7 mouse cellular contexts compared by ENCODE assay signal in genomic region chrX:136992978-136993547, GRCm38 (mm10). TPM values are rescaled to one million over a fixed set of nuclear protein-coding genes. Genes with fewer than 3 reads are reported as not detected.
A peak's percentile ranks its signal among the peaks of the same experiment; 100 is the strongest.
DNase-seq lines count a peak whose midpoint lies in the region; ATAC-seq and TF ChIP-seq lines count a peak whose summit lies in the region.

TSS of gene Zcchc18 (plus strand) at chrX:136993155.

- H3K9ac ChIP-seq in embryonic facial prominence, embryonic 11.5 days (replicated peaks; ENCODE audit: low read length), result peak within 1 kb of the TSS; percentile 51
- 0 out of 2 replicates have a peak within 1 kb of the TSS, but pooled peaks have one; percentile 4 for H3K9ac ChIP-seq in kidney, embryonic 15.5 days
- H3K9ac ChIP-seq in limb, embryonic 14.5 days (ENCODE audit: low read depth, low read length, severe bottlenecking), result peak within 1 kb of the TSS; percentile 47
- peak within 1 kb of the TSS; percentile 65 for H3K9ac ChIP-seq in midbrain, embryonic 15.5 days

- no peaks in the 10 kb centered on the region for H3K4me1 ChIP-seq in embryonic facial prominence, embryonic 11.5 days (ENCODE audit: control insufficient read depth, insufficient read depth, low read length)
- H3K4me1 ChIP-seq in heart, embryonic 10.5 days, result no peaks in the 10 kb centered on the region
- H3K4me1 ChIP-seq in kidney, embryonic 15.5 days, result no peaks in the 10 kb centered on the region
- H3K4me1 ChIP-seq in limb, embryonic 14.5 days (ENCODE audit: control insufficient read depth, insufficient read depth, low read length), result no peaks in the 10 kb centered on the region
- H3K4me1 ChIP-seq in midbrain, embryonic 15.5 days, result peaks cover 17% of the 10 kb centered on the region

- no peaks in the 10 kb centered on the region for H3K9me3 ChIP-seq in embryonic facial prominence, embryonic 11.5 days (replicated peaks; ENCODE audit: control insufficient read depth, low read length)
- H3K9me3 ChIP-seq in heart, embryonic 10.5 days, result no peaks in the 10 kb centered on the region
- no peaks in the 10 kb centered on the region for H3K9me3 ChIP-seq in kidney, embryonic 15.5 days (replicated peaks)
- no peaks in the 10 kb centered on the region for H3K9me3 ChIP-seq in limb, embryonic 14.5 days (ENCODE audit: control insufficient read depth, low read length)
- no peaks in the 10 kb centered on the region for H3K9me3 ChIP-seq in midbrain, embryonic 15.5 days

- H3K4me3 ChIP-seq in embryonic facial prominence, embryonic 11.5 days (ENCODE audit: low read depth, low read length), result peak within 1 kb of the TSS; percentile 39
- H3K4me3 ChIP-seq in heart, embryonic 10.5 days, result peak within 1 kb of the TSS; percentile 52
- peak within 1 kb of the TSS; percentile 47 for H3K4me3 ChIP-seq in kidney, embryonic 15.5 days (replicated peaks)
- peak within 1 kb of the TSS; percentile 36 for H3K4me3 ChIP-seq in limb, embryonic 14.5 days (replicated peaks; ENCODE audit: low read length)
- H3K4me3 ChIP-seq in midbrain, embryonic 15.5 days, result peak within 1 kb of the TSS; percentile 54

- peak; percentile 52 to 61 for DNase-seq in adrenal gland, postnatal 36 days
- DNase-seq in embryonic facial prominence, embryonic 11.5 days (ENCODE audit: low spot score), result peak; percentile 84
- DNase-seq in heart, embryonic 10.5 days (ENCODE audit: low spot score), result peak; percentile 79
- DNase-seq in limb, embryonic 14.5 days (ENCODE audit: low spot score), result peak; percentile 70
- peak; percentile 10 to 58 for DNase-seq in spleen, postnatal 10 days (ENCODE audit: low spot score in 2 of 2)

- H3K27me3 ChIP-seq in embryonic facial prominence, embryonic 11.5 days (ENCODE audit: control insufficient read depth, insufficient read depth, low read length), result no peaks in the 10 kb centered on the region
- peaks cover 43% of the 10 kb centered on the region for H3K27me3 ChIP-seq in heart, embryonic 10.5 days (ENCODE audit: insufficient read depth, poor library complexity, severe bottlenecking)
- H3K27me3 ChIP-seq in kidney, embryonic 15.5 days, result peaks cover 57% of the 10 kb centered on the region
- H3K27me3 ChIP-seq in limb, embryonic 14.5 days (ENCODE audit: control insufficient read depth, insufficient read depth, low read length), result peaks cover 10% of the 10 kb centered on the region; the same call in 1 of the 2 replicates
- no peaks in the 10 kb centered on the region for H3K27me3 ChIP-seq in midbrain, embryonic 15.5 days (replicated peaks)

- 12% methylated on average over 26 of the region's 26 CpGs for WGBS in embryonic facial prominence, embryonic 11.5 days
- 11% methylated on average over 26 of the region's 26 CpGs for WGBS in heart, embryonic 10.5 days
- 17% methylated on average over 25 of the region's 26 CpGs for WGBS in kidney, embryonic 15.5 days
- 19% methylated on average over 26 of the region's 26 CpGs for WGBS in limb, embryonic 14.5 days
- WGBS in midbrain, embryonic 15.5 days, result 15% methylated on average over 26 of the region's 26 CpGs

- H3K36me3 ChIP-seq in embryonic facial prominence, embryonic 11.5 days (replicated peaks; ENCODE audit: control insufficient read depth, insufficient read depth, low read depth, low read length), result no peaks in the 10 kb centered on the region
- H3K36me3 ChIP-seq in heart, embryonic 10.5 days, result no peaks in the 10 kb centered on the region
- no peaks in the 10 kb centered on the region for H3K36me3 ChIP-seq in kidney, embryonic 15.5 days
- no peaks in the 10 kb centered on the region for H3K36me3 ChIP-seq in limb, embryonic 14.5 days (ENCODE audit: control insufficient read depth, insufficient read depth, low read length)
- no peaks in the 10 kb centered on the region for H3K36me3 ChIP-seq in midbrain, embryonic 15.5 days (replicated peaks)

- peak within 1 kb of the TSS; percentile 57 for H3K4me2 ChIP-seq in embryonic facial prominence, embryonic 11.5 days (ENCODE audit: low read depth, low read length)
- H3K4me2 ChIP-seq in kidney, embryonic 15.5 days, result peak within 1 kb of the TSS; percentile 68
- H3K4me2 ChIP-seq in limb, embryonic 14.5 days (replicated peaks; ENCODE audit: low read depth, low read length, severe bottlenecking), result peak within 1 kb of the TSS; percentile 52
- H3K4me2 ChIP-seq in midbrain, embryonic 15.5 days, result peak within 1 kb of the TSS; percentile 51

- TF ChIP-seq POLR2A in limb, embryonic 14.5 days (IDR thresholded peaks at IDR 0.05; ENCODE audit: borderline replicate concordance, extremely low read depth, insufficient read depth, insufficient read length), result no peak

- H3K27ac ChIP-seq in embryonic facial prominence, embryonic 11.5 days (replicated peaks; ENCODE audit: low read depth, low read length), result 0 out of 2 replicates have a peak within 1 kb of the TSS, but pooled peaks have one; percentile 13
- H3K27ac ChIP-seq in heart, embryonic 10.5 days, result no peak within 1 kb of the TSS
- H3K27ac ChIP-seq in kidney, embryonic 15.5 days, result no peak within 1 kb of the TSS
- H3K27ac ChIP-seq in limb, embryonic 14.5 days (replicated peaks; ENCODE audit: low read depth, low read length), result no peak within 1 kb of the TSS
- peak within 1 kb of the TSS; percentile 92 for H3K27ac ChIP-seq in midbrain, embryonic 15.5 days

- peak; percentile 97 for ATAC-seq in embryonic facial prominence, embryonic 11.5 days (replicated peaks; ENCODE audit: insufficient number of reproducible peaks, low FRiP score, low TSS enrichment, low read depth)
- peak; percentile 97 for ATAC-seq in kidney, embryonic 15.5 days (replicated peaks; ENCODE audit: low FRiP score)
- peak; percentile 97 for ATAC-seq in limb, embryonic 14.5 days (ENCODE audit: low FRiP score, low read depth)
- peak; percentile 98 for ATAC-seq in midbrain, embryonic 15.5 days (replicated peaks)

RNA-seq across cellular contexts. Expression of gene Zcchc18, which starts in this region (rescaled TPM):
- 10 to 100 TPM in 1 of 2 experiments, 1 to 10 TPM in 1; 8.9 to 10.0 TPM for total RNA-seq in adrenal gland, postnatal 36 days (2021)
- polyA plus RNA-seq in embryonic facial prominence, embryonic 11.5 days (2014; fragmentation: Nextera tagmentation; extraction: Ambion mirVana), result 59.5 and 61.3 TPM in 2 replicates
- polyA plus RNA-seq in heart, embryonic 10.5 days (2016; fragmentation: Nextera tagmentation; extraction: Ambion mirVana), result 4.0 and 8.6 TPM in 2 replicates
- 23.4 and 27.9 TPM in 2 replicates for polyA plus RNA-seq in kidney, embryonic 15.5 days (2015; fragmentation: Nextera tagmentation; extraction: Ambion mirVana)
- 11.4 TPM in 2 replicates for polyA plus RNA-seq in limb, embryonic 14.5 days (2012; rRNA removed)
- polyA plus RNA-seq in limb, embryonic 14.5 days (2014; fragmentation: Nextera tagmentation; extraction: Ambion mirVana), result 17.1 and 21.3 TPM in 2 replicates
- 413 and 428 TPM in 2 replicates for polyA plus RNA-seq in midbrain, embryonic 15.5 days (2015; fragmentation: Nextera tagmentation; extraction: Ambion mirVana)

Comparison
In these comparisons a context has a peak if more than half of its experiments do, and no peak if none do; other contexts are left out.
1. DNase-seq: peak in every context shown above with its lines; median percentile 84 in embryonic facial prominence, embryonic 11.5 days; 79 in heart, embryonic 10.5 days; 70 in limb, embryonic 14.5 days; 56 in adrenal gland, postnatal 36 days; 34 in spleen, postnatal 10 days.
2. H3K27ac ChIP-seq: peak in embryonic facial prominence, embryonic 11.5 days (single experiment) and midbrain, embryonic 15.5 days (single experiment); none in heart, embryonic 10.5 days (single experiment), kidney, embryonic 15.5 days (single experiment) and limb, embryonic 14.5 days (single experiment).
3. H3K9ac ChIP-seq: peak in every context shown above with its lines; median percentile 65 in midbrain, embryonic 15.5 days; 51 in embryonic facial prominence, embryonic 11.5 days; 47 in limb, embryonic 14.5 days; 4 in kidney, embryonic 15.5 days.
4. Peak in every context shown above with its lines, with median percentiles within 50 percentile points of each other: ATAC-seq, H3K4me2 ChIP-seq and H3K4me3 ChIP-seq.